Mouse (Mus musculus) Patski (cell line): ENCODE measurements at regions not wholly inside any gene's neighbourhood (a gene's known extent, or its start where the extent isn't known, plus 50 kb on each side); places are given as distances from the start of the nearest gene placed in this dataset.

Experiments
- ATAC-seq: fragments of 100-300 bp; one replicate; pipeline ENCODE4 v1.8.0; 2021
- CTCF ChIA-PET: fragments of 350-600 bp; sonication (Branson Sonifier 250); formaldehyde crosslinking; loops from one replicate; lab custom pipeline; 2022; ENCODE audit warnings: inconsistent platforms; lab: Charles Lee
- POLR2A ChIA-PET: fragments of 350-600 bp; sonication (Branson Sonifier 250); formaldehyde crosslinking; loops from one replicate; lab custom pipeline; 2022; ENCODE audit warnings: antibody characterized with exemption, inconsistent platforms; lab: Charles Lee
- DNase-seq: peaks from one replicate; pipeline ENCODE4 v3.0.0-alpha.2; 2011; ENCODE audit warnings: low read depth, low spot score
- H3K27me3 ChIP-seq: fragments of 371-371 bp; one replicate; pipeline ENCODE4 v1.5.1; 2021
- CTCF ChIP-seq: fragments of 100-300 bp; IDR thresholded peaks from one replicate; pipeline ENCODE4 v1.5.1; 2021
- in situ Hi-C: fragments of 300-500 bp; cut with MboI; formaldehyde crosslinking; loops from 3 replicates; pipeline ENCODE4 v1.11.1; 2018; ENCODE audit warnings: low pct_unique_long_range_greater_than_20kb, mixed read lengths

- H3K27me3 ChIP-seq, result no peaks in the 10 kb centered on the region
- in situ Hi-C loops, result no loop called here
- TF ChIP-seq CTCF, result no peak
- ChIA-PET CTCF (no interaction called here), POLR2A (no interaction called here)
- no peak for ATAC-seq
- DNase-seq, result no peak
Measured at GRCm38 (mm10) chr11:91524019-91524418, 53.3 kb downstream of the Kif2b start.

GRCm38 (mm10) chr11:91479236-91479635 lies 98.1 kb downstream of the Kif2b start:
- TF ChIP-seq CTCF, result no peak
- POLR2A ChIA-PET, result no interaction called here
- CTCF ChIA-PET, result no interaction called here
- DNase-seq (no peak), ATAC-seq (no peak)
- in situ Hi-C loops, result no loop called here
- no peaks in the 10 kb centered on the region for H3K27me3 ChIP-seq

GRCm38 (mm10) chr11:91463578-91464401 lies 113.6 kb downstream of the Kif2b start:
- in situ Hi-C loops, result no loop called here
- POLR2A ChIA-PET, result no interaction called here

GRCm38 (mm10) chr11:91461946-91462345 lies 115.4 kb downstream of the Kif2b start:
- DNase-seq (no peak), ATAC-seq (no peak)
- no peaks in the 10 kb centered on the region for H3K27me3 ChIP-seq
- in situ Hi-C loops, result no loop called here
- TF ChIP-seq CTCF, result no peak
- ChIA-PET CTCF (no interaction called here), POLR2A (no interaction called here)

More at GRCm38 (mm10) chr11:91463578-91464401, 113.6 kb downstream of the Kif2b start:
- DNase-seq (no peak), ATAC-seq (no peak)
- TF ChIP-seq CTCF, result no peak
- CTCF ChIA-PET, result interaction anchor here (0.7 kb wide), 1 partner anchor 10 kb away, joined by 3 read pairs; no protein-coding TSS in a partner anchor
- no peaks in the 10 kb centered on the region for H3K27me3 ChIP-seq

- in situ Hi-C loops, result no loop called here
- DNase-seq (no peak), ATAC-seq (no peak)
- H3K27me3 ChIP-seq, result no peaks in the 10 kb centered on the region
- TF ChIP-seq CTCF, result no peak
- ChIA-PET CTCF (no interaction called here), POLR2A (no interaction called here)
Measured at GRCm38 (mm10) chr11:91442361-91442760, 135.0 kb downstream of the Kif2b start.

GRCm38 (mm10) chr11:91432195-91432594 lies 145.2 kb downstream of the Kif2b start:
- DNase-seq, result no peak
- in situ Hi-C loops, result no loop called here
- ChIA-PET CTCF (no interaction called here), POLR2A (no interaction called here)
- TF ChIP-seq CTCF, result no peak
- ATAC-seq, result no peak
- H3K27me3 ChIP-seq, result peaks cover 10% of the 10 kb centered on the region

- TF ChIP-seq CTCF, result no peak
- no peaks in the 10 kb centered on the region for H3K27me3 ChIP-seq
- in situ Hi-C loops, result no loop called here
- ATAC-seq (no peak), DNase-seq (no peak)
- ChIA-PET POLR2A (no interaction called here), CTCF (no interaction called here)
Measured at GRCm38 (mm10) chr11:91426731-91427130, 150.6 kb downstream of the Kif2b start.

GRCm38 (mm10) chr11:91387172-91387571 lies 190.2 kb downstream of the Kif2b start:
- ChIA-PET POLR2A (no interaction called here), CTCF (interaction anchor here (1.4 to 1.5 kb wide), 2 partner anchors 10 to 49 kb away, joined by 3 to 5 read pairs; no protein-coding TSS in a partner anchor)
- H3K27me3 ChIP-seq, result peaks cover 4% of the 10 kb centered on the region
- DNase-seq (no peak), ATAC-seq (no peak)
- no peak for TF ChIP-seq CTCF
- in situ Hi-C loops, result no loop called here

- DNase-seq, result no peak
- no peaks in the 10 kb centered on the region for H3K27me3 ChIP-seq
- ChIA-PET CTCF (no interaction called here), POLR2A (no interaction called here)
- ATAC-seq, result no peak
- TF ChIP-seq CTCF, result no peak
- in situ Hi-C loops, result no loop called here
Measured at GRCm38 (mm10) chr11:91357029-91357428, 220.3 kb downstream of the Kif2b start.

GRCm38 (mm10) chr11:91342629-91343028 lies 234.7 kb downstream of the Kif2b start:
- ATAC-seq (no peak), DNase-seq (no peak)
- no peak for TF ChIP-seq CTCF
- in situ Hi-C loops, result no loop called here
- ChIA-PET CTCF (no interaction called here), POLR2A (no interaction called here)
- H3K27me3 ChIP-seq, result no peaks in the 10 kb centered on the region

- in situ Hi-C loops, result no loop called here
- ATAC-seq (no peak), DNase-seq (no peak)
- ChIA-PET POLR2A (no interaction called here), CTCF (no interaction called here)
- no peak for TF ChIP-seq CTCF
- no peaks in the 10 kb centered on the region for H3K27me3 ChIP-seq
Measured at GRCm38 (mm10) chr11:91333056-91333455, 244.3 kb downstream of the Kif2b start.
